Mouse (Mus musculus) midbrain, embryonic 10.5 days (tissue): ENCODE data around the gene Mical3. TPM values are rescaled to one million over a fixed set of nuclear protein-coding genes. Genes with fewer than 3 reads are reported as not detected.

Experiments used
- DNase-seq: peaks from one replicate; pipeline ENCODE4 v3.0.0-alpha.2; 2017; ENCODE audit warnings: low spot score
- H3K27ac ChIP-seq: fragments of 300-500 bp; sonication (generic); replicated peaks from 2 replicates; pipeline ENCODE4 v1.5.1; 2016; ENCODE audit warnings: mild to moderate bottlenecking
- H3K27me3 ChIP-seq: fragments of 300-500 bp; sonication (generic); 2 replicates; pipeline ENCODE4 v1.6.1; 2016; ENCODE audit warnings: low read depth, mild to moderate bottlenecking; ENCODE audit not compliant: poor library complexity, severe bottlenecking
- H3K36me3 ChIP-seq: fragments of 300-500 bp; sonication (generic); 2 replicates; pipeline ENCODE4 v1.6.1; 2016; ENCODE audit warnings: mild to moderate bottlenecking, moderate library complexity
- H3K4me1 ChIP-seq: fragments of 300-500 bp; sonication (generic); 2 replicates; pipeline ENCODE4 v1.6.1; 2016
- H3K4me3 ChIP-seq: fragments of 300-500 bp; sonication (generic); 2 replicates; pipeline ENCODE4 v1.5.1; 2016; ENCODE audit warnings: mild to moderate bottlenecking, moderate library complexity
- H3K9me3 ChIP-seq: fragments of 300-500 bp; sonication (generic); replicated peaks from 2 replicates; pipeline ENCODE4 v1.6.1; 2016; ENCODE audit warnings: mild to moderate bottlenecking
- WGBS: fragments of 180-500 bp; shearing (Covaris S2); methylation state at CpG from one replicate; pipeline ENCODE4 v1.1.7; 2016; 5-methylcytosine and 5-hydroxymethylcytosine counted together
- polyA plus RNA-seq: library from polyadenylated mRNA; unstranded; fragments of >200 nt; fragmentation: Nextera tagmentation; extraction: Ambion mirVana; gene quantifications from 2 replicates; pipeline ENCODE4 v1.2.1, GENCODE M21; 2016

Gene Mical3
- polyA plus RNA-seq, 1 experiment from 2014 or later: 9.0 TPM

GRCm38 (mm10) chr6:120894524-120894923, 236.3 kb downstream of the Mical3 start:
- 89% methylated on average over 9 of the region's 9 CpGs for whole genome bisulfite sequencing
- no peak for DNase-seq
- peaks cover 59% of the 10 kb centered on the region for H3K36me3 ChIP-seq
- no peaks in the 10 kb centered on the region for H3K4me1 ChIP-seq
- no peaks in the 10 kb centered on the region for H3K27me3 ChIP-seq
- H3K27ac ChIP-seq: no peak overlapping the region
- H3K4me3 ChIP-seq: no peak overlapping the region
- no peaks in the 10 kb centered on the region for H3K9me3 ChIP-seq

GRCm38 (mm10) chr6:120894089-120894488, 236.7 kb downstream of the Mical3 start:
- Histone ChIP-seq H3K4me3 (no peak overlapping the region), H3K27me3 (no peaks in the 10 kb centered on the region), H3K9me3 (no peaks in the 10 kb centered on the region), H3K36me3 (peaks cover 64% of the 10 kb centered on the region), H3K4me1 (no peaks in the 10 kb centered on the region), H3K27ac (no peak overlapping the region)
- no peak for DNase-seq
- WGBS: 95% methylated on average over 9 of the region's 9 CpGs

GRCm38 (mm10) chr6:120886696-120887095, 244.1 kb downstream of the Mical3 start:
- no peak overlapping the region for H3K27ac ChIP-seq
- peaks cover 8% of the 10 kb centered on the region for H3K9me3 ChIP-seq
- H3K4me3 ChIP-seq: no peak overlapping the region
- peaks cover 91% of the 10 kb centered on the region for H3K36me3 ChIP-seq
- no peaks in the 10 kb centered on the region for H3K4me1 ChIP-seq
- 92% methylated on average over 17 of the region's 17 CpGs for WGBS
- no peak for DNase-seq
- no peaks in the 10 kb centered on the region for H3K27me3 ChIP-seq

- Histone ChIP-seq H3K36me3 (peaks cover 88% of the 10 kb centered on the region), H3K9me3 (peaks cover 8% of the 10 kb centered on the region), H3K4me1 (no peaks in the 10 kb centered on the region), H3K27me3 (no peaks in the 10 kb centered on the region), H3K27ac (no peak overlapping the region), H3K4me3 (no peak overlapping the region)
- no peak for DNase-seq
- 93% methylated on average over 6 of the region's 6 CpGs for WGBS
Measured at GRCm38 (mm10) chr6:120884436-120884835, 246.4 kb downstream of the Mical3 start.

Other genes starting within 250 kb of the Mical3 start
- gene Bid, start 214.1 kb downstream of the Mical3 start, polyA plus RNA-seq: 15.4 and 16.6 TPM in 2 replicates
- gene Pex26, start 52.7 kb upstream of the Mical3 start, polyA plus RNA-seq: 8.5 and 8.8 TPM in 2 replicates
- gene Tuba8, start 79.7 kb upstream of the Mical3 start, polyA plus RNA-seq: 0.22 and 0.36 TPM in 2 replicates
- gene Usp18, start 114.9 kb upstream of the Mical3 start, polyA plus RNA-seq: 0.38 and 0.94 TPM in 2 replicates
- 1.4 and 2.4 TPM in 2 replicates for gene Slc6a13, start 169.2 kb upstream of the Mical3 start, polyA plus RNA-seq
- 0.10 TPM in 1 of 2 replicates, not detected in the other for gene Slc6a12, start 212.1 kb upstream of the Mical3 start, polyA plus RNA-seq